Mouse (Mus musculus) liver, adult 2 months (tissue): ENCODE data around the gene Tsga13.

Experiments used
- CTCF ChIP-seq: fragments of 200-500 bp; IDR thresholded peaks from 2 replicates; pipeline ENCODE4 v1.5.1; 2011; ENCODE audit warnings: low read depth, low read length, control low read depth
- POLR2A ChIP-seq: fragments of 200-500 bp; IDR thresholded peaks from 2 replicates; pipeline ENCODE4 v1.6.1; 2011; ENCODE audit warnings: low read length, control low read depth; ENCODE audit not compliant: insufficient read depth; ENCODE audit errors: extremely low read depth

DNA sequence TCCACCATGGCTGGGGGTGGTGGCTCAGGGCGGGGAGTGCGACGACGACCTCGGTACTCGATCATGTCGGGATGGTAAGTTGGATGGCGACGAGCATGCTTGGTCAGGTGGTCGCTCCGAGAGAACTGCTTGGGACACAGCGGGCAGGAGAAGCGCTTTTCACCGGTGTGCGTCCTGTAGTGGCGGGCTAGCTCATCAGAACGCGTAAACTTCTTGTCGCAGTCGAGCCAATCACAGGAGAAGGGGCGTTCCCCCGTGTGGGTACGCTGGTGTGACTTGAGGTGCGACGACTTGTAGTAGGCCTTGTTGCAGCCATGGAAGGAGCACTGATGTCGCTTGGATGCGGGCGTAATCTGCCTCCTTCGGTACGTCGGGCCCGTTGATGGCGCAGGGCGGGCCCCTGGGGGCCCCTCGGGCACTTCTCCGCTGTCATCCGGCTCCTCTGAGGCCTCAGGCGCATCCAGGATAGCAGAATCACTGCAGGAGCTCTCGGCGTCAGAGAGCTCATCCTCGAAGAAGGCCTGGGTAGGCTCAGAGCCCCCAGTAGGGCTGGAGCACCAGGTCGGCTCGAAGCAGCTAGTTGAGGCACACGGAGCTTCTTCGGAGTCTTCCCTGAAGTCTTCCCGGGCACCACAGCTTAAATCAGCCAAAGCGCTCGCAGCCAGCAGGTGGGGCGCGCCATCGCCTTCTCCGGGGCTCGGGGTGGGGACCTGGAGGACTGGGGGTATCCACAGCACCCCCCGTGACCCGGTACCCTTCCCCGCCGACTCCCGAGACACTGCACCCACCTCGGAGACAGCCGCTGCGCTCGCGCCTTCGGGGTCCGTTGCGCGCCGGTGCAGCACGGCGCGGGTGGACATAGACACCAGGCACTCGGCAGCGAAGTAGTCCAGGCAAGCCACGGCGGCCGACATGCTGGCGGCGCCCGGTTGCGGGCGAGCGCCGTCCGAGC, 42.7 kb upstream of the Tsga13 start:
- TF ChIP-seq CTCF (no peak), POLR2A (no peak)
